Mouse (Mus musculus): Measurements from ENCODE around the gene Olfr969.

DNA sequence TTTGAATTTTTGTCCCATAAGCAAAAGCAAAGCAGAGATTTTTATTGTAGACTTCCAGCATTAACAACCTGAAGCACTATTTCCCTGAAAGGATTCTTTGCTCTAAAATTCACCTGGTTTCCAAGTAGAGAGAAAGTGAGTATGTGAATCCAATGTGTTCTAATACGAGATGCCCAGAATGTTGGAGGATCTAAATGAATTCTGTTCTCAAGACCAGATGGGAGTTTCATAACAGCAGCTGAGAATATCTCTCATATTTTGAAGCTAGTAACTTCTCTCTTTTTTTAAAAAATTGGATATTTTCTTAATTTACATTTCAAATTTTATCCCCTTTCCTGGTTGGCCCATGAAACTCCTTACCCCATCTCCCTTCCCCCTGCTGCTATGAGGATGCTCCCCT, 44.3 kb upstream of the Olfr969 start:
- TF ChIP-seq CTCF (IDR thresholded peaks at IDR 0.05; ENCODE audit: control insufficient read depth, insufficient read depth, low read length) (no peak), POLR2A (IDR thresholded peaks at IDR 0.05; ENCODE audit: borderline replicate concordance, control insufficient read depth, low read depth, low read length) (no peak)

All from bone marrow, adult 2 months (tissue).